Mouse (Mus musculus): ENCODE results near the gene Alkbh7. TPM values are rescaled to one million over a fixed set of nuclear protein-coding genes. Genes with fewer than 3 reads are reported as not detected.

Gene Alkbh7
- 35.5 TPM in 2 replicates for polyA plus RNA-seq (2016; fragmentation: Nextera tagmentation; extraction: Ambion mirVana)

DNA sequence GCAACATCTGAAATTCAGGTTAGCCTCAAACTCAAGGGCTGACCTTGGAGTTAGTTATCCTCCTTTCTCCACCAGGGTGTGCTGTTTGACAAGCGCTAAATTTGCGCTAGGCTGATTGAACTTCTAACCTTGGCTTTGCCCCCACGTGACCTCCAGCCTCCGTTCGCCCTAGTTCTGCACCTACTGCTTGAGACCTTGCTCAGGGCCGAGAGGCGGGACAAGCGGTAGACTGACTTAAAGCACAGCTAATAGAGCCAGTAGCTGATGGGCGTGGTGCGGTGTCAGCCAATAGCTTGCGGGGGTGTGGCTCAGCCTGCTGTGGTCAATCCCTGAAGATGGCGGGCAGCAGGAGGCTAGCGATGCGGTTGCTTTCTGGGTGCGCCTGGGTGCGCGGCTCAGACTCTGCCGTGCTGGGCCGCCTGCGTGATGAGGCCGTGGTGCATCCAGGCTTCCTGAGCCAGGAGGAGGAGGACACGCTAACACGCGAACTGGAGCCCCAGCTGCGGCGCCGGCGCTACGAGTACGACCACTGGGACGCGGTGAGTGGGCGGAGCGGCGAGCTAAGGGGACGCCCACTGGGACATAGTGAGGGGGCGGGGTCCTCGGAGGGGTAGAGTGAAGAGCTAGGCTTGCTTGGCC, at the start of gene Alkbh7:
Alkbh7 (plus strand) TSS at position 311 of the 639 bp plus-strand sequence.
- WGBS: under 1% methylated on average over 38 of the region's 38 CpGs
- DNase-seq (ENCODE audit: low spot score): peak; percentile 96
- peak within 1 kb of the TSS; percentile 81 for H3K27ac ChIP-seq
- peaks cover 82% of the 10 kb centered on the region for H3K36me3 ChIP-seq
- no peaks in the 10 kb centered on the region for H3K27me3 ChIP-seq (ENCODE audit: insufficient read depth, poor library complexity, severe bottlenecking)
- no peaks in the 10 kb centered on the region for H3K9me3 ChIP-seq
- H3K4me3 ChIP-seq: peak within 1 kb of the TSS; percentile 69
- peaks cover 16% of the 10 kb centered on the region for H3K4me1 ChIP-seq (replicated peaks)

DNA sequence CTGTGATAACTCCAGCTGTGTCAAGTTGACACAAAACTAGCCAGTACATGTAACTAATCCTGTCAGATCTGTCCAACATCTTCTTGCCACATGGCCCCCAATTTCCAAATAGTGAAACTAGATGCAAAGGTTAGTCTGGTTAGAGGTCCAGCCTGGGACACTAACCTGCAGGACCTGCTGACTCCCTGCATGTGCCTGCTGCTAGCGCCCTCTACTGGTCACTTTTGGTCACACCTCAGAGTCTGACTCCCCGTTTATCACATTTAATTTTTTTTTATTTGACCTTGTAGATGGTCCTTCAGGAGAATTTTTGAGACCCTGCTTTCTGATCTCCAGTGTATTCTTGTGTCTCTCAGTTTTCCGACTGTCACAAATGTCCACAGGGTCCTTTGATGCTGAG, 46.2 kb upstream of the Alkbh7 start:
- 20% methylated on average over 3 of the region's 3 CpGs for WGBS
- no peak overlapping the region for H3K4me3 ChIP-seq

DNA sequence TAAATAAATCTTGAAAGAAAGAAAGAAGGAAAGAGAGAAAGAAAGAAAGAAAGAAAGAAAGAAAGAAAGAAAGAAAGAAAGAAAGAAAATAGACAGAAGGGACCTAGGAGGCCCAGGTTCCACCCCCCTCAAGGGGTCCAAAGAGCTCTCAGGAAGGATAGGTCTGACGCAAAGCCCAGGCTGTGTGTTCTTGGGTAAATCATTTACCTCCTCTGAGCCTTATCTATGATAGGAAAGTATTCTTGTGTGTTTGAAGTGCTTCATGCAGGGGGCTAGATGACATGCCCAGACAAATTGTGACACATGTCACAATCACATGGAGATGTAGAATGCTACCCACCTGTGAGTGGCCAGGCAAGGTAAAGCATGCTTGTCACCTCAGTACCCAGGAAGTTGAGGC, 44.5 kb upstream of the Alkbh7 start:
- no peak overlapping the region for H3K4me3 ChIP-seq
- H3K9me3 ChIP-seq: no peaks in the 10 kb centered on the region
- no peak for DNase-seq (ENCODE audit: low spot score)
- 83% methylated on average over 1 of the region's 1 CpGs for WGBS
- H3K36me3 ChIP-seq: no peaks in the 10 kb centered on the region
- no peaks in the 10 kb centered on the region for H3K27me3 ChIP-seq (ENCODE audit: insufficient read depth, poor library complexity, severe bottlenecking)
- H3K27ac ChIP-seq: no peak overlapping the region
- no peaks in the 10 kb centered on the region for H3K4me1 ChIP-seq (replicated peaks)

More for the DNA sequence above, 46.2 kb upstream of the Alkbh7 start:
- Histone ChIP-seq H3K4me1 (replicated peaks) (no peaks in the 10 kb centered on the region), H3K36me3 (no peaks in the 10 kb centered on the region), H3K27ac (no peak overlapping the region), H3K27me3 (ENCODE audit: insufficient read depth, poor library complexity, severe bottlenecking) (no peaks in the 10 kb centered on the region), H3K9me3 (no peaks in the 10 kb centered on the region)
- peak; percentile 37 for DNase-seq (ENCODE audit: low spot score)

DNA sequence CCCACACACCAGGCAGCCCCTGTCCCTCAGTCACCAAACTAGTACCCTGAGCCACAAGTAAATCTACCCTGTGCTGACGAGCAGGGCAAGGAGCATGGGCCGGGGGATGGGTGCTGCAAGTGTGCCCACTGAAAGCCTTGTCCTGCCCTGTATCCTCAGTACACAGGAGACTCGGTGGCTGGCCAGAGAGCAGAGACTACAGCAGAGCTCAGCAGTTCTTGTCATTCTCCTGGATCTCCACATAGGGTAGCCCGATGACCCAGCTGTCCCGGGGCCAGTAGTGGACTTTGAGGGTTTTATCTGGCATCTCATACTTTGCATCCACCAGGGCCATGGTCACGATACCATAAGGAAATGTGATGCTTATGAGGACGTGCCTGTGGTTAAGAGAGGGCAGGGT, 42.3 kb upstream of the Alkbh7 start:
- H3K27me3 ChIP-seq (ENCODE audit: insufficient read depth, poor library complexity, severe bottlenecking): no peaks in the 10 kb centered on the region
- H3K4me3 ChIP-seq: no peak overlapping the region
- H3K27ac ChIP-seq: no peak overlapping the region
- DNase-seq (ENCODE audit: low spot score): no peak
- H3K4me1 ChIP-seq (replicated peaks): 0 out of 2 replicates have a peak, but pooled peaks cover 2% of the 10 kb centered on the region
- WGBS: 89% methylated on average over 7 of the region's 7 CpGs
- H3K9me3 ChIP-seq: no peaks in the 10 kb centered on the region
- H3K36me3 ChIP-seq: no peaks in the 10 kb centered on the region

DNA sequence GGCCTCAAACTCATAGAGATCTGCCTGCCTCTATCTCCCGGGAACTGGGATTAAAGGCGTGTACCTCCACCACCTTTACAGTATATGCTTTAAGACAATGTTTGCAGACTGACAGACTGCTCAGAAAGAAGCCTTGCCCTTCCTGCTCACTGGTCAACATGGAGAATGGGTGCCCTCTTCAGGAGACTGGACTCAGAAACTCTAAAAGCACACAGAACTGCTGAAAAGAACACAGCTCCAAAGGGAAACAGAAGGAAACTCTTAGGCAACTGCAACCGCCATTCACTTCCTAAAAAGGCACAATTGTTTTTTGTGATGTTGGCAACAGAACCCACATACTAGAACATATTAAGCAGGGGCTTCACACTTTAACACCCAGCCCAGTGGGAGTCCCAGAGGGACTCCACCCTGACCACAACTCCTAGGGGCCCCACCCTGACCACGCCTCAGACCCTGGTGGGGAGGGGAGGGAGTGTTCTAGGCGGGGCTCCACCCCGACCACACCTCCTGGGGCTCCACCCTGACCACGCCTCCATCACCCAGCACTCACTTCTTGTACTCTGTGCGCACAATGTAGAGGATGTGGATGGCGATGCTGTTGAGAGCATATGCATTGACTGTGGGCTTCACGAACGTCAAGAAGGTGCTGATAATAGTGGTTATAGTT, 39.2 kb upstream of the Alkbh7 start:
- no peak overlapping the region for H3K27ac ChIP-seq
- 33% methylated on average over 11 of the region's 11 CpGs for WGBS
- DNase-seq (ENCODE audit: low spot score): no peak
- no peaks in the 10 kb centered on the region for H3K27me3 ChIP-seq (ENCODE audit: insufficient read depth, poor library complexity, severe bottlenecking)
- no peak overlapping the region for H3K4me3 ChIP-seq
- H3K4me1 ChIP-seq (replicated peaks): 0 out of 2 replicates have a peak, but pooled peaks cover 2% of the 10 kb centered on the region
- H3K36me3 ChIP-seq: no peaks in the 10 kb centered on the region
- no peaks in the 10 kb centered on the region for H3K9me3 ChIP-seq

DNA sequence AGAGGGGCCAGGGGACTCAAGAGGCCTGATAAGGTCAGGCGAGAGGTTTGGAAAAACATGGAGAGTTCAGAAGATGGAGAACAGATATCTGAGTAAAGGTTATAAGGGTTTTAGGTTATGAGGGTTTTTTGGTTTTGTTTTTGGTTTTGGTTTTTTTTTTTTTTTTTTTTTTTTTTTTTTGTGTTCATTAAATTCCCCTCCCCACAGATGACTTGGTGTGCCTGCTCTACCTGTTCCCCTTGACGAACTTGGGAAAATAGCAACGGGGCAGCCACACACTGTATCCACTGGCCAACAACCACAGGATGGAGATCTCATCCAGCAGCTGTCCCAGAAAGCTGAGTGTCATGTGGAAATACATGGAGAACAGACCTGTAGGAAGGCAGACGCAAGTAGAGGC, 38.5 kb upstream of the Alkbh7 start:
- WGBS: 77% methylated on average over 4 of the region's 4 CpGs
- H3K4me1 ChIP-seq (replicated peaks): 0 out of 2 replicates have a peak, but pooled peaks cover 2% of the 10 kb centered on the region

DNA sequence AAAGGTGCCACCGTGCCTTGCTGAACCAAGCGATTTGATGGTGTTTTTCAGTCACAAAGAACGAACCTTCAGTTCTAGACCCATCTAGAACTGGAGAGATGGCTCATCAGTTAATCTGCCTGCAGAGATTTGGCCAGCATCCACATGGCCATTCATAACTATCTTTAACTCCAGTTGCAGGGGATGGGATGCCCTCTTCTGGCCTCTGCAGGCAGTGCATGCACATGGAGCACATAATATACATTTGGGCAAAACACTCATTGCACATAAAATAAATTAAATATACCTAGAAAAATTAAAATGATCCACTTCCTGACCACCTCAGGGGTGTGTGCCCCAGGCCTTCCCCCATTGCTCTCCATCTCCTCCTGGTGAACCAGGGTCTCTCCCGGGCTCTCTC, 35.3 kb upstream of the Alkbh7 start:
- Histone ChIP-seq H3K4me1 (replicated peaks) (0 out of 2 replicates have a peak, but pooled peaks cover 2% of the 10 kb centered on the region), H3K9me3 (no peaks in the 10 kb centered on the region), H3K27ac (no peak overlapping the region), H3K27me3 (ENCODE audit: insufficient read depth, poor library complexity, severe bottlenecking) (no peaks in the 10 kb centered on the region), H3K4me3 (no peak overlapping the region), H3K36me3 (no peaks in the 10 kb centered on the region)
- DNase-seq (ENCODE audit: low spot score): no peak
- 90% methylated on average over 4 of the region's 4 CpGs for WGBS

More for the DNA sequence above, 38.5 kb upstream of the Alkbh7 start:
- Histone ChIP-seq H3K9me3 (no peaks in the 10 kb centered on the region), H3K36me3 (no peaks in the 10 kb centered on the region), H3K4me3 (no peak overlapping the region), H3K27me3 (ENCODE audit: insufficient read depth, poor library complexity, severe bottlenecking) (no peaks in the 10 kb centered on the region), H3K27ac (no peak overlapping the region)
- no peak for DNase-seq (ENCODE audit: low spot score)

DNA sequence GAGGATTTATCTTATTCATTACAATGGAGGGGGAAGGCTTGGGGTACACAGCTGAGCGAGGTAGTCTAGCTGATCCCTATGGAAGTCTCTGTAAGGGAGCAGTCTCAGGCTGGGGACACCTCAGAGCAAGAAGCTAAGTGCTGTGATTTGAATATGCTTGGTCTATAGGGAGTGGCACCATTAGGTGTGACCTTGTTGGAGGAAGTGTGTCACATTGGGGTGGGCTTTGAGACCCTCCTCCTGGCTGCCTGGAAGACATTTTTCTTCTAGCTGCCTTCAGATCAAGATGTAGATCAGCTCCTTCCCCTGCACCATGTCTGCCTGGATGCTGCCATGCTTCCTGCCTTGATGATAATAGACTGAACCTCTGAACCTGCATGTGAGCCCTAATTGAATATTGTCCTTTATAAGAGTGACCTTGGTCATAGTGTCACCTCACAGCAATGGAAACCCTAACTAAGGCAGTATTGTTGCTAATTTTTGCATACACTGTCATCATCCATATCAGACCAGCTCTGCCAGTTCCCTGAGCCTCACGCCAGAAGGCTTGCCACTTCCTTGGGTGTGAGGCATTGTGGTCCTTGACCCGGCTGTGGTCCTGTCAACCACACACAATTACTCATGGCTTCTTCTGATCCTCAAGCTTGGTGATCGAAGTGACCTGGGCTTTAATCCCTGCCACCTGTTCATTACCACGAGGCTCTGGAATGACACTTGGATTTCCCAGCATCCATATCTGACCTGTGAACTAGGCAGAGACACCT, 34.3 kb upstream of the Alkbh7 start:
- H3K4me1 ChIP-seq (replicated peaks): 0 out of 2 replicates have a peak, but pooled peaks cover 2% of the 10 kb centered on the region

DNA sequence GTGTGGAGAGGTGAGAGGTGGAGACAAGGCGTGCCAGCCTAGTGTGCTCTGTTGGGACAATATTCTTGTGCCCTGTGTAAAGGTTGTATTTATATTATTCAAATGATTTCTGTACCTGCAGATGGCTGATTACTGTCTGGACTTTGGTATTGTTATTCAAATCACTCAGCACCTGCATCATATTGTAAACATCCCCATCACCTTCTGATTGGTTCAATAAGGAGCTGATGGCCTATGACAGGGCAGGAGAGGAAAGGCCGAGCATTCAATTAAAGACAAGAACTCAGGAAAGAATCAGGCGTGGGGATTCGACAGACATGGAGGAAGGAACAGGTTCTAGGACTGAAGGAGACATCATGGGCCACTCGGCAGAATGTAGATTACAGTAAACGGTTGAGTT, 33.5 kb upstream of the Alkbh7 start:
- Histone ChIP-seq H3K27me3 (ENCODE audit: insufficient read depth, poor library complexity, severe bottlenecking) (no peaks in the 10 kb centered on the region), H3K9me3 (no peaks in the 10 kb centered on the region), H3K4me1 (replicated peaks) (no peaks in the 10 kb centered on the region), H3K36me3 (no peaks in the 10 kb centered on the region), H3K4me3 (no peak overlapping the region), H3K27ac (no peak overlapping the region)
- DNase-seq (ENCODE audit: low spot score): no peak
- WGBS: 86% methylated on average over 6 of the region's 6 CpGs

More for the DNA sequence above, 34.3 kb upstream of the Alkbh7 start:
- no peaks in the 10 kb centered on the region for H3K27me3 ChIP-seq (ENCODE audit: insufficient read depth, poor library complexity, severe bottlenecking)
- no peak overlapping the region for H3K4me3 ChIP-seq
- no peak for DNase-seq (ENCODE audit: low spot score)
- H3K27ac ChIP-seq: no peak overlapping the region
- no peaks in the 10 kb centered on the region for H3K36me3 ChIP-seq
- 88% methylated on average over 5 of the region's 5 CpGs for WGBS
- H3K9me3 ChIP-seq: no peaks in the 10 kb centered on the region

DNA sequence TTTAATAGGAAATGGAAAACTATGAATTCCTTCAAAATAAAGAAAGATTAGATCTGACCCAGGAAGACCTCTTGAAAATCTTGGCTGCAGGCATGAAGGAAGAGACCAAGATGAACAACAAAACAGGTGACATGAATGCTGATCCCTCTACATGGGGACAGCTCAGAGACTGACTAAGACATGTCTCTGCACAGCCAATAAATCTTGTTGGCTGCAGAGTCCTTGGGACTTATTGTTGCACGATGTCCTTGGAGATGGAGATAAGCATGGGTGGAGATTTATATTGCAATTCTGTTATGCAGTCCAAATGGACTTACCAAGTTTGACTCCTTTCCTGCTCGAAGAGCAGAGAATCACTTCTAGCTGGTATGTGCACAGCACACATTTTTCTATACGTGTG, 27.8 kb upstream of the Alkbh7 start:
- no peaks in the 10 kb centered on the region for H3K36me3 ChIP-seq
- no peak for DNase-seq (ENCODE audit: low spot score)
- no peak overlapping the region for H3K4me3 ChIP-seq
- no peaks in the 10 kb centered on the region for H3K4me1 ChIP-seq (replicated peaks)
- no peak overlapping the region for H3K27ac ChIP-seq
- H3K9me3 ChIP-seq: no peaks in the 10 kb centered on the region
- WGBS: 70% methylated on average over 3 of the region's 3 CpGs
- 0 out of 2 replicates have a peak, but pooled peaks cover 4% of the 10 kb centered on the region for H3K27me3 ChIP-seq (ENCODE audit: insufficient read depth, poor library complexity, severe bottlenecking)

DNA sequence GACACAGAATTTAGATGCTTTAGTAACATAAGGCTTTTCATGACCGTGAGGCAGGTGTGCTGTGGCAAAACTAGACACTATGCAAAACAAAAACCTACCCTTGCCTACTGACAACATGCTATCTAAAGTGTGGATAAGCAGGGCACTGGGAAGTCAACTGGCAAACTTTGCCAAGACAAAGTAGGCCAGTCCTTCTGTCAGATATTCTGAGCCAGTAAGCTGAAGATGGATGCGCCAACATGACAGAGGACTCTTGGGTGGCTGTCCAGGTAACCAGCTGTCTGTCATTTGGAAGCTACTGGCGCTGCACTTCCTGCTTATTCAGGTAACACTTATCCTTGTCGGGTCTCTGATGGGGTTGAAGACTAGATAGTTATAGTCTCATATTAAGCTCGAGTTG, 27.1 kb upstream of the Alkbh7 start:
- Histone ChIP-seq H3K36me3 (no peaks in the 10 kb centered on the region), H3K4me3 (no peak overlapping the region), H3K9me3 (no peaks in the 10 kb centered on the region), H3K4me1 (replicated peaks) (no peaks in the 10 kb centered on the region), H3K27me3 (ENCODE audit: insufficient read depth, poor library complexity, severe bottlenecking) (0 out of 2 replicates have a peak, but pooled peaks cover 4% of the 10 kb centered on the region), H3K27ac (no peak overlapping the region)
- no peak for DNase-seq (ENCODE audit: low spot score)
- 69% methylated on average over 5 of the region's 5 CpGs for WGBS

DNA sequence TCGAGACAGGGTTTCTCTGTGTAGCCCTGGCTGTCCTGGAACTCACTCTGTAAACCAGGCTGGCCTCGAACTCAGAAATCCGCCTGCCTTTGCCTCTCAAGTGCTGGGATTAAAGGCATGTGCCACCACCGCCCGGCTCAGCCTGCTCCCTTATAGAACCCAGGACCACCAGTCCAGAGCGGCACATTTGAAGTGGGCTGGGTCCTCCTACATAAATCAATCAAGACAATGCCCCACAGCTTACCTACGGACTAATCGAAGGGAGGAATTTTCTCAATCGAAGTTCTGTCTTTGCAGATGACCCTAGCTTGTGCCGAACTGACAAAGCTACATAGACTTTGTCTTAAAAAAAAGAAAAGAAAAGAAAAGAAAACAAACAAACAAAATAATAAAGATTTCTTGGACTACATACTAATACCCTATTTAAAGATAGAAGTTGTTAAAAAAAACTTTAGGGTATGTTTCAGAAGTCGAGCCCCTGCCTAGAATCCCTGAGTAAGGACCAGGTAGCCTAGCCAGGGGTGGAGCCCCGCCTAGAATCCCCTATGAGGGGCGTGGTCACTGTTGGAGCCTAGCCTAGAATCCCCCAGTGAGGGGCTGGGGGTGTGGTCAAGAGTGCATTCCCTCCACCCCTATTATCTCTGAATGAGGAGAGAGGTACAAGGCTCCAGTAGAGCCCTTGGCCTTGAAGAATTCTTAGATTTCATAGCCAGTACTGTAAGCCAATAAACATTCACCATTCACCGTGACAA, 23.0 kb upstream of the Alkbh7 start:
- Histone ChIP-seq H3K4me1 (replicated peaks) (no peaks in the 10 kb centered on the region), H3K36me3 (no peaks in the 10 kb centered on the region), H3K9me3 (no peaks in the 10 kb centered on the region), H3K27ac (no peak overlapping the region), H3K4me3 (no peak overlapping the region), H3K27me3 (ENCODE audit: insufficient read depth, poor library complexity, severe bottlenecking) (0 out of 2 replicates have a peak, but pooled peaks cover 4% of the 10 kb centered on the region)
- DNase-seq (ENCODE audit: low spot score): no peak
- WGBS: 67% methylated on average over 14 of the region's 14 CpGs

All from hindbrain, embryonic 10.5 days (tissue).